Mouse (Mus musculus) megakaryocyte, embryonic 14.5 days (primary cell): ENCODE results near the gene Slit2.

Experiments used
- FLI1 ChIP-seq: IDR thresholded peaks from 2 replicates; pipeline ENCODE4 v1.6.1; 2012; ENCODE audit warnings: low read length, inconsistent platforms, mixed read lengths
- GATA1 ChIP-seq: IDR thresholded peaks from 3 replicates; pipeline ENCODE4 v1.6.1; 2012; ENCODE audit warnings: mixed read lengths, low read length, inconsistent platforms, borderline replicate concordance

DNA sequence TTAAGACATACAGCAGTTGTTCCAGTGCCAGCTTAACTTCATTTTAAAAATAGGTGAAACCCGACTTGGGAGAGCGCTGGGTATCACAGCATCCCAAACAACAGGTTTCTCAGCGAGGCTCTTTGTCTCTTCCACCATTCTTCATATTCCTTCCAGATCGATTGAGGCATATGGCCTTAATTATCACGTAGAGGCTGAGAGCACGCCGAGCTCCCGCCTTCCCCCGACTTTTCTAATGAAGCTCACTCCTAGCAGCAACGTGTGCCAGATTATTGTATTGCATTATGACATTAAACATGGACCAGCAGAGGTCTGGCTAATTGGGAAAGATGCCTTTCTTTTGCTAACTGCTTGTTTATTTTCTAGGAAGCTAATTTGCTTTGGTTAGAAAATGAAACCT, 75.7 kb downstream of the Slit2 start:
- no peak for TF ChIP-seq GATA1
- no peak for TF ChIP-seq FLI1
